Mouse (Mus musculus): ENCODE measurements at regions not wholly inside any gene's neighbourhood (a gene's known extent, or its start where the extent isn't known, plus 50 kb on each side); places are given as distances from the start of the nearest gene placed in this dataset.

- no peak overlapping the region for H3K4me3 ChIP-seq (ENCODE audit: low read depth, low read length)
- no peaks in the 10 kb centered on the region for H3K36me3 ChIP-seq (ENCODE audit: control insufficient read depth, insufficient read depth, low read length)
- H3K4me2 ChIP-seq, result no peak overlapping the region
- no peak overlapping the region for H3K9ac ChIP-seq (ENCODE audit: low read depth, low read length)
- H3K27ac ChIP-seq (ENCODE audit: low read depth, low read length), result no peak overlapping the region
- no peak for ATAC-seq (replicated peaks; ENCODE audit: insufficient number of reproducible peaks, low FRiP score, low TSS enrichment)
- no peaks in the 10 kb centered on the region for H3K4me1 ChIP-seq (ENCODE audit: control insufficient read depth, insufficient read depth, low read length)
- no peaks in the 10 kb centered on the region for H3K27me3 ChIP-seq (ENCODE audit: control insufficient read depth, insufficient read depth, low read length)
- H3K9me3 ChIP-seq (replicated peaks; ENCODE audit: control insufficient read depth, low read length), result no peaks in the 10 kb centered on the region
- WGBS (ENCODE audit: insufficient replicate concordance), result 85% methylated on average over 3 of the region's 3 CpGs
Measured at GRCm38 (mm10) chr10:46070766-46071165, 493.1 kb downstream of the Hace1 start.

- no peak overlapping the region for H3K27ac ChIP-seq (ENCODE audit: low read depth, low read length)
- WGBS (ENCODE audit: insufficient replicate concordance), result 49% methylated on average over 8 of the region's 8 CpGs
- H3K9ac ChIP-seq (ENCODE audit: low read depth, low read length), result no peak overlapping the region
- H3K4me1 ChIP-seq (ENCODE audit: control insufficient read depth, insufficient read depth, low read length), result no peaks in the 10 kb centered on the region
- no peak overlapping the region for H3K4me3 ChIP-seq (ENCODE audit: low read depth, low read length)
- ATAC-seq (replicated peaks; ENCODE audit: insufficient number of reproducible peaks, low FRiP score, low TSS enrichment), result no peak
- no peaks in the 10 kb centered on the region for H3K9me3 ChIP-seq (replicated peaks; ENCODE audit: control insufficient read depth, low read length)
- no peaks in the 10 kb centered on the region for H3K27me3 ChIP-seq (ENCODE audit: control insufficient read depth, insufficient read depth, low read length)
- no peaks in the 10 kb centered on the region for H3K36me3 ChIP-seq (ENCODE audit: control insufficient read depth, insufficient read depth, low read length)
- H3K4me2 ChIP-seq, result no peak overlapping the region
Measured at GRCm38 (mm10) chr10:46071220-46071619, 493.6 kb downstream of the Hace1 start.

DNA sequence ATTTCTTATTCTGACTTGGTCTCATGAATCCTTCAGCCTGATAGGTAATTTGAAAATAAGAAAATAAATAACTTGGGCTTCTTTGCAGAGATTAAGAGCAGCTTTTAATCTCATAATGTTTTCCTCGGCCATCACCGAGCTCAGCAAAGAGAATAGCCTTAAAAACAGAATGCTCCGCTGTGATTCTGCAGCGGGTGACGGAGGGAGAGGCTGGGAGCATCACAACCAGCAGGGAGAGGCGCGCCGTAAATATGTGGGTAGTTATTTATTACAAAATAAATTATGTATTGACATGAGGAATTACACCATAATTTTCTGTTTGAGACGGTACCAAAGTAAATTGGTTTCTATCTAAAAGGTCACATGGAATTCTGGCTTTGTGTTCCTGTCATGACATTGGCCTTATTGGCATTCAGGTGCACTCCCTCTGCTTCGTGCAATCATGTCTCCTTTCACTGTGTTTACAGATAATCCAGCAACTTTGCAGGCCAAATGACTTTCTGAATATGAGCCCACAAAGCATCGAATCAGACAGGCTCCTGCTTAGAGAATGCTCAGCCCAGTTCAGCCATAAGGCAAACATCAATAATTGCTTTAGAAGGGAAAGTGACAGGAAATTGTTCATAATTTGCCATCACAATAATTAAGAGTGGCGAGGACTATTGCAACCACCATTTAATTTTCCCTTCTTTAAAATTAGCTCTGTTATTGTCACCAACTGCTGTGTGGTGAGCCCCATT lies 494.4 kb downstream of the Hace1 start:
- ATAC-seq (replicated peaks; ENCODE audit: insufficient number of reproducible peaks, low FRiP score, low TSS enrichment), result no peak

DNA sequence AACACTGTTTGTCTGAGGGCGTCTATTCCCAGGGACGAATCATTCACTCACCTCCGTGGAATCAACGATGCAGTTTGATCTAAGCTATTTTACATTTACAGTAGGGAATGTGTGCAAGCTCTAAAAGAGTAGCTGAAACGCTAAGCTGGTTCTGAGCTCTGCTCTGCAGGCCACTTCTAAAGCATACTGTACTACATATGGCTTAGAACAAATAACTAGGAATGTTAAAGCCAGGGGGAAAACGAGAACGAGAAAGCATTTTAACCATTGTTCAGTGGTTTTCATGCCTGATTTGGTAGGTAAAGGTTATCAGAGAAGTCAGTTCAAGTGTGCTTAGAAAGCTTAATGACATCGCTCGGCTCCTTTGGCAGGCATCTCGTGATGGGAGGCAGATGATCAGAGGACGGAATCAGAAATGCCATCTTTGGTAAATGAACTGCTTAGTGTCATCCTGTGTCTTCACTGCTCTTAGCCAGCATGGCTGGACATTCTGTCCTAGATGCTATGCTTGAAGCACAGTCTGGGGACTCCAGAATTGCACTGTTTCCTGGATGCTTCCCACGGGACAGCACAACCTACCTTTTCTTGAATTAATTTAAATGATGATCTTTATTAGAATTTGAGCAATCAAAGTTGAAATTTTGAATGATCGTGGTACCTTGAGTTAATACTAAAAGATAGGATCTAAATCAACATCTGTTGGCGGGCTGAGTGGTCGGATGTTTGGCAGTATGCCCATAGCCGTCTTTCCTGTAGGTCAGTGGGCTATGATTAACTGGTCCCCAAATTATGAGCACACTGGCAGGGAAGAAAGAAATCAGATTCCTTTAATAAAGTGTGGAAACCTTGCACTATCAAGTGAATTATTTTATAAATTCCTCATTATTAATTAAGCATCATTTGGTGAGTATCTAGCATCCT lies 495.2 kb downstream of the Hace1 start:
- 66% methylated on average over 16 of the region's 16 CpGs for WGBS (ENCODE audit: insufficient replicate concordance)

More for the DNA sequence above, 494.4 kb downstream of the Hace1 start:
- Histone ChIP-seq H3K9ac (ENCODE audit: low read depth, low read length) (no peak overlapping the region), H3K9me3 (replicated peaks; ENCODE audit: control insufficient read depth, low read length) (no peaks in the 10 kb centered on the region), H3K4me1 (ENCODE audit: control insufficient read depth, insufficient read depth, low read length) (no peaks in the 10 kb centered on the region), H3K4me2 (no peak overlapping the region), H3K4me3 (ENCODE audit: low read depth, low read length) (no peak overlapping the region), H3K27me3 (ENCODE audit: control insufficient read depth, insufficient read depth, low read length) (no peaks in the 10 kb centered on the region), H3K27ac (ENCODE audit: low read depth, low read length) (no peak overlapping the region), H3K36me3 (ENCODE audit: control insufficient read depth, insufficient read depth, low read length) (no peaks in the 10 kb centered on the region)
- WGBS (ENCODE audit: insufficient replicate concordance), result 79% methylated on average over 12 of the region's 12 CpGs

DNA sequence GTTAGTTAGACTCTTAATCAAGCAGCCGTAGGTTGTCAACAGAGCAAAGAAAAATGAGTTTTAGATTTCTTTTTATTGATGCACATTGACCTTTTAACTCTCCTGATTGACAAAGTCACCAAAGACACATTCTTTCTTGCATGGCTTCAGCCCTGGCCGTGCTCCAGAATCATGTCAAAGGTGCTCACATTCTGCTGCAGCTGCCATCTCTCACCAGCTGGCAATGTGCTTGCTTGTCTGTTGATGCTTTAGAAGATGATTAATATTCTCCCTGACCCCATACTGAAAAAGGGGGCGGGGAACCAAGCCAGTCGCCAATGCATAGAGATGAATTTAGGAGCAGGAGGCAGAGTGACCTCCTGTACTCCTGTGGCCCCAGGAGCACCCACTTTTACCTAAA lies 510.1 kb downstream of the Hace1 start:
- Histone ChIP-seq H3K9me3 (replicated peaks; ENCODE audit: control insufficient read depth, low read length) (no peaks in the 10 kb centered on the region), H3K4me3 (ENCODE audit: low read depth, low read length) (no peak overlapping the region), H3K4me1 (ENCODE audit: control insufficient read depth, insufficient read depth, low read length) (no peaks in the 10 kb centered on the region), H3K4me2 (no peak overlapping the region), H3K27ac (ENCODE audit: low read depth, low read length) (no peak overlapping the region), H3K9ac (ENCODE audit: low read depth, low read length) (no peak overlapping the region), H3K36me3 (ENCODE audit: control insufficient read depth, insufficient read depth, low read length) (no peaks in the 10 kb centered on the region), H3K27me3 (ENCODE audit: control insufficient read depth, insufficient read depth, low read length) (no peaks in the 10 kb centered on the region)
- 55% methylated on average over 4 of the region's 4 CpGs for WGBS (ENCODE audit: insufficient replicate concordance)
- ATAC-seq (replicated peaks; ENCODE audit: insufficient number of reproducible peaks, low FRiP score, low TSS enrichment), result no peak

More for the DNA sequence above, 495.2 kb downstream of the Hace1 start:
- Histone ChIP-seq H3K9me3 (replicated peaks; ENCODE audit: control insufficient read depth, low read length) (no peaks in the 10 kb centered on the region), H3K4me3 (ENCODE audit: low read depth, low read length) (no peak overlapping the region), H3K36me3 (ENCODE audit: control insufficient read depth, insufficient read depth, low read length) (no peaks in the 10 kb centered on the region), H3K4me2 (no peak overlapping the region), H3K9ac (ENCODE audit: low read depth, low read length) (no peak overlapping the region), H3K27me3 (ENCODE audit: control insufficient read depth, insufficient read depth, low read length) (no peaks in the 10 kb centered on the region), H3K4me1 (ENCODE audit: control insufficient read depth, insufficient read depth, low read length) (no peaks in the 10 kb centered on the region), H3K27ac (ENCODE audit: low read depth, low read length) (no peak overlapping the region)
- no peak for ATAC-seq (replicated peaks; ENCODE audit: insufficient number of reproducible peaks, low FRiP score, low TSS enrichment)

DNA sequence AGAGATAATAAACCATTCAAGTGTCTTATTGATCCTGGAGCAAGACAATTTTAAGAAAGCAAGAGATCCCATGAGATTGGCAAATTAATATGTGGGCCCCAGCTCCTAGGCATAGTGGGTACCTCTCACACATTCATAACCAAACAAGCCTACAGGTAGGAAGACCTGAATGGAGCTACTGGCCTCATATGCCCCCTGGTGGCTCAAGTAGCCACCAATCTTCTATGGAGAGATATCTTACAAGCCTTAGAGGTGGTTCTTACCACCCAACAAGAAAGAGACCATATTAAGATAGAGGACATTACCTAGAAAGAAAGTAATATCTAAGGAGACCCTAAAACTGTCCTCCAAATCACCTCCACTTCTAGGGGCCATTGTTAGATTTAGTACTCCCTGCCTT lies 523.2 kb downstream of the Hace1 start:
- Histone ChIP-seq H3K4me3 (ENCODE audit: low read depth, low read length) (no peak overlapping the region), H3K4me2 (no peak overlapping the region), H3K27me3 (ENCODE audit: control insufficient read depth, insufficient read depth, low read length) (no peaks in the 10 kb centered on the region), H3K27ac (ENCODE audit: low read depth, low read length) (no peak overlapping the region), H3K9me3 (replicated peaks; ENCODE audit: control insufficient read depth, low read length) (no peaks in the 10 kb centered on the region), H3K9ac (ENCODE audit: low read depth, low read length) (no peak overlapping the region), H3K4me1 (ENCODE audit: control insufficient read depth, insufficient read depth, low read length) (no peaks in the 10 kb centered on the region), H3K36me3 (ENCODE audit: control insufficient read depth, insufficient read depth, low read length) (no peaks in the 10 kb centered on the region)
- no peak for ATAC-seq (replicated peaks; ENCODE audit: insufficient number of reproducible peaks, low FRiP score, low TSS enrichment)

GRCm38 (mm10) chr10:46108810-46109209 lies 531.2 kb downstream of the Hace1 start:
- Histone ChIP-seq H3K9me3 (replicated peaks; ENCODE audit: control insufficient read depth, low read length) (no peaks in the 10 kb centered on the region), H3K4me2 (no peak overlapping the region), H3K9ac (ENCODE audit: low read depth, low read length) (no peak overlapping the region), H3K4me1 (ENCODE audit: control insufficient read depth, insufficient read depth, low read length) (no peaks in the 10 kb centered on the region), H3K4me3 (ENCODE audit: low read depth, low read length) (no peak overlapping the region), H3K36me3 (ENCODE audit: control insufficient read depth, insufficient read depth, low read length) (no peaks in the 10 kb centered on the region), H3K27me3 (ENCODE audit: control insufficient read depth, insufficient read depth, low read length) (no peaks in the 10 kb centered on the region), H3K27ac (ENCODE audit: low read depth, low read length) (no peak overlapping the region)
- WGBS (ENCODE audit: insufficient replicate concordance), result 73% methylated on average over 4 of the region's 4 CpGs
- ATAC-seq (replicated peaks; ENCODE audit: insufficient number of reproducible peaks, low FRiP score, low TSS enrichment), result no peak

DNA sequence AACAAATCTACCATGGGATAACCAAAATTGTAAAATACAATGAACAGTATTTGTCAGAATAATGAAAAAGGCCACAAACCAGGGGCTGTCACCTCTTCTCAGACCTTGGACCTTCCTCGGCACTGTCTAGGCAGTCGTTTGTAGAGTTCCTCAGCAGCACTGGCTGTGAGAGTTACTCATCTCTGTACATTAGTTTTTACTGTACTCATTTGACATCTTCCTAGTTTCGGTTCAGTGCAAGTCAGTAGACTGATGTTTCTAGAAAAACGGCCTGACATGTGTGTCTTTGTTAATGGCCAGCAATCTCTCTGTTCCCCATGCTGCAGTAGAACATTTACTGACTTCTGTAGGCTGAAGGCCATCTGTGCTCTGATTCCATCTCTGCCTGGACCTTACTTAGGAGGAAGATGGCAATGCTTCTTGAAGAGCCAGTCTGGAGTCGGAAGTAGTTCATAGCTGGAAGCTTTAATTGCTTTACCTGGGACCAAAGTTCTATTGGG lies 537.1 kb downstream of the Hace1 start:
- no peaks in the 10 kb centered on the region for H3K36me3 ChIP-seq (ENCODE audit: control insufficient read depth, insufficient read depth, low read length)
- 91% methylated on average over 5 of the region's 5 CpGs for WGBS (ENCODE audit: insufficient replicate concordance)
- no peak overlapping the region for H3K4me2 ChIP-seq
- no peak overlapping the region for H3K27ac ChIP-seq (ENCODE audit: low read depth, low read length)
- no peak for ATAC-seq (replicated peaks; ENCODE audit: insufficient number of reproducible peaks, low FRiP score, low TSS enrichment)
- no peak overlapping the region for H3K9ac ChIP-seq (ENCODE audit: low read depth, low read length)
- H3K4me1 ChIP-seq (ENCODE audit: control insufficient read depth, insufficient read depth, low read length), result no peaks in the 10 kb centered on the region
- no peaks in the 10 kb centered on the region for H3K27me3 ChIP-seq (ENCODE audit: control insufficient read depth, insufficient read depth, low read length)
- H3K9me3 ChIP-seq (replicated peaks; ENCODE audit: control insufficient read depth, low read length), result no peaks in the 10 kb centered on the region
- H3K4me3 ChIP-seq (ENCODE audit: low read depth, low read length), result no peak overlapping the region
